Mouse (Mus musculus): Measurements from ENCODE around the gene Nbeal1.

- TF ChIP-seq CTCF (IDR thresholded peaks at IDR 0.05; ENCODE audit: control insufficient read depth, insufficient read depth, insufficient read length) (no peak), USF1 (IDR thresholded peaks at IDR 0.05; ENCODE audit: low read depth) (no peak)
These were observed 92.1 kb downstream of the Nbeal1 start for GRCm38 (mm10) chr1:60272471-60272870.
